Mouse (Mus musculus): ENCODE results near the gene Kcnj6.

Gene Kcnj6

DNA sequence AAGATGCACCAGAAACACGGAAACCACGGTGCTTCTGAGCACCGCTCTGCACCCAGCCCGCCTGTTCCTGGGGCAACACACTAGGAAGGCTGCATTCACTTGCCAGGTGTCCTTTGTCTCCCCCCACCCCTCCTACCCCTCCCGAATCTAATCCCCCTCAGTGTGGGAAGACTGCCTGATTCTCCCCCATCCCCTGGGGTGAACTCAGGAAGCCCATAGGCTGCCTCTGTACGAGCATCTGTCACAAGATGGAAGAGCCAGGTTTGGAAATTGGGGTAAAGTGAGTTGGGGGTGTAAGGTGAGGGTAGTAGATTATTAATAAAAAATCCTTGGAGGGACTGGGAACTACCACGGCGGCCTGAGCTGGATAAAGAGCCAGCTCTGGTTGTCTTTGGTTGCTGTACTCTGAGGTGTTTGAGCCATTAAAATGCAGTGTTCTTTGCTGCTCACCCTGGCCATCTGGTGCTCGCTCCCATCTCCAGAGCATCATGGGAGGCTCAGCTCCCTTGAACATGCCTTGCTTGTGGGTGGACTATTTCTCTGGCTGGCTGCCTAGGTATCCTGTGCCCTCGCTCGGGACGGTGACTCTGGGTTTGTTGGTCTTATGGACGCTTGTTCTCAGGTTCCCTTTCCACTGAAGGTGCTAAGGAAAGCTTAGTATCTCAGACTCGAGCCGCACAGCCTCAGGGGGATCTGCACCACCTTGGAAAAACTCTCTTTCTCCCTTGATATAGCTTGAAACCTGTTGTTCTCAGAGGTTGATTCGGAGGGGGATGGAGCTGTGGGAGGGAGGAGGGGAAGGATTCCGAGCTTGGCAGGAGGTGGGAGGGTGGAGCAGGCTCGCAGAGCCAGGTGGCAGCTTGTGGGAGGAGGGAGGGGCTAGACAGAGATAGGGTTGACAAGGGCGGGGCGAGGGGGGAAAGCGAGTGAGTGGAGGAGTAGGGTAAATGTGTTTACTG is 65.9 kb downstream of the Kcnj6 start:
- DNase-seq (ENCODE audit: low spot score in 2 of 2), result peak; percentile 32 to 43

DNA sequence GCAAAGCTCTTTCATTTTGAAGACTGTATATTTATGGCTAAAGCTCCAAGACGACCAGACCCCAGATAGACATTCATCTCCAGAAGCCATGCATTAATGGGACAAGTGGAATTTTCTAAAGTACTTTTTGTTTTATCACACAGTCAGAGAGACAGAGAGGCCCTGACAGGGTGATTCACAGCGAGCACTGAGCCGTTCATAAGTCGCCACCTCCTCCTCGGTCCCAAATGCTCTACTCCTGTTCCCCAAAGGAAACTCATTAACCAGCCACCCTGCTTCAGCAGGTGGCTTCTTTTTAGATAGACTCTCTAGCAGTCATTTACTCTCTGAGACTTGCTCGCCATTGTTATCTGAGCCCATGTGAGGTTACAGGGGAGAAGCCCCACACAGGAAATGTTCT is 72.1 kb downstream of the Kcnj6 start:
- no peak for DNase-seq (ENCODE audit: low spot score in 2 of 2)

GRCm38 (mm10) chr16:94919177-94919576 is 78.3 kb downstream of the Kcnj6 start:
- DNase-seq (ENCODE audit: low spot score in 2 of 2), result no peak

GRCm38 (mm10) chr16:94906026-94906425 is 91.5 kb downstream of the Kcnj6 start:
- DNase-seq (ENCODE audit: low spot score in 2 of 2), result no peak

DNA sequence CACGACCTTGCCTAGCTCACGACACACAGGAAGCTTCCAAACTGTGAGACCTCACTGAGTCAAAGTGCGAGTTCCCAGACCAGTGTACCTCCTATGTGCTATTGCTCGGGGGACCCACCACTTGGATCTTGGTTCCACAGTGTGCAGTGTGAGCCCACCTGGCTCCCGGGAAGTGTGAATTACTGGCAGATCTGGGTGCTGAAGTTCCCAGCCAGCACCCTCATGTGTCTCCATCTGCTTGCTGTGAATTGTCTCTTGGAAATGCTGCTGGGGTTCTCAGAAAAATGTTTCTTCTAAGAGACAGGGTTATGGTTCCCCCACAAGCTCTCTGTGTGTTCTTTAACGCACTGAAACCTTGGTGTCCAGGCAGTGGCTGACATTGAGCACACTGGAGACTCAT is 98.7 kb downstream of the Kcnj6 start:
- DNase-seq (ENCODE audit: low spot score in 2 of 2), result no peak

DNA sequence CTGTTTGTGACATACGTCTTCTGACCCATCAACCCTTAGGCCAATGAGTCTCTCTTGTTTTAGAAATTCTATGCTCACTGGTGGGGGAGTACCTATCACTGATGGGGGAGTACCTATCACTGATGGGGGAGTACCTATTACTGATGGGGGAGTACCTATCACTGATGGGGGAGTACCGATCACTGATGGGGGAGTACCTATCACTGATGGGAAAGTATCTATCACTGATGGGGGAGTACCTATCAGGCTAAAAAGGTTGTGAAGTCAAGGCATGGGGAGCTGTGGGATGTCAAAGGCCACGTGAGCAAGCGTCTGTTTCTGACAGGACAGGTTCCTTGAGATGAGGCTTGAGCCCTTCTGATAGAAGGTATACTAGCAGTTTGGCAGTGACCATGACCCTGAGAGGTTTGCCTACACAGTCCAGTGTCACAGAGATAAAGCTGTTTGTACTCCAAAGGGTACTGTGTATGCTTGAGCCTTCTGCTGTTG is 105.3 kb downstream of the Kcnj6 start:
- no peak for DNase-seq (ENCODE audit: low spot score in 2 of 2)

- DNase-seq (ENCODE audit: low spot score in 2 of 2), result no peak
Measured at GRCm38 (mm10) chr16:94890581-94890980, 106.9 kb downstream of the Kcnj6 start.

DNA sequence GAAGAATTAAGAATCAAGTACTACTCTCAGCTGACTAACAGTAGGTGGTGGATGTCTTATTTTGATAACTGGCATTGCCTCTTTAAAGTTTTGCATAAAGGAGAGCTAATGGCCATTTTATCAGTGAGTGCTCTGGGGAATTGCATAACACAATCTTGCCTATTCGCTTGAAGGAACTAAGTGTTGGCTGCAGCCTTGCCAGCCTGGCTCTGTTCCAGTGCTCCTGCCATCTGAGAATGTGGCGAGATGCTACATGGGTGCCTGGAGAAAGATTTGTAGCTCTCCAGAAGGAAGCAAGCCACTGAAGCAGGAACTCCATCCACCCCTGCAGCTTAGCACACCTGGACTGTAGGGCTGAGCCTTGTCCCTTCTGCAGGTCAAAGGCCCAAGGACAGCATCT is 107.4 kb downstream of the Kcnj6 start:
- DNase-seq (ENCODE audit: low spot score in 2 of 2), result no peak

GRCm38 (mm10) chr16:94888554-94888953 is 108.9 kb downstream of the Kcnj6 start:
- no peak for DNase-seq (ENCODE audit: low spot score in 2 of 2)

- DNase-seq (ENCODE audit: low spot score in 2 of 2), result no peak
Measured at GRCm38 (mm10) chr16:94886398-94886797, 111.1 kb downstream of the Kcnj6 start.

- no peak for DNase-seq (ENCODE audit: low spot score in 2 of 2)
Measured at GRCm38 (mm10) chr16:94885062-94885461, 112.4 kb downstream of the Kcnj6 start.

DNA sequence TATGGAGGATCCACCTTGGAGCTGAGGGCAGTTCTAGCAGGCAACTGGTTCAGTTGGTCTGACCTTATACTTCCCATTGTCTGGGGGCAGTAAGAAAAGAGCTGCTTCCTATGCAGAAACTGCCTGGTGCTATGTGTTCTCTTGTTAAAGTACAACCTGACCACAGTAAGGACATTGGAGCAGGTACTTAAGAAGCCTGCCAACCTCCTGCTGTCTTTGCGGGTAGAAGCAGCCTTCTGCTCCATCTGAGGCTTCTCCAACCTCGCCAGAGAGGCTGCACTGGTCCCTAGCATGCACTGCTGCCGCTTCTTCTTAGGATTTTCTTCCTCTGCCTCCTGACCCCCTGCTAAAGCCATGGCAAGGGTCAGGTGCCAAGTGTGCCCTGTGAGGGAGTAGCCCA is 113.6 kb downstream of the Kcnj6 start:
- no peak for DNase-seq (ENCODE audit: low spot score in 2 of 2)

- DNase-seq (ENCODE audit: low spot score in 2 of 2), result no peak
Measured at GRCm38 (mm10) chr16:94883196-94883595, 114.3 kb downstream of the Kcnj6 start.

GRCm38 (mm10) chr16:94882111-94882510 is 115.4 kb downstream of the Kcnj6 start:
- peak in 1 of 2 experiments; percentile 33 for DNase-seq (ENCODE audit: low spot score in 2 of 2)

DNA sequence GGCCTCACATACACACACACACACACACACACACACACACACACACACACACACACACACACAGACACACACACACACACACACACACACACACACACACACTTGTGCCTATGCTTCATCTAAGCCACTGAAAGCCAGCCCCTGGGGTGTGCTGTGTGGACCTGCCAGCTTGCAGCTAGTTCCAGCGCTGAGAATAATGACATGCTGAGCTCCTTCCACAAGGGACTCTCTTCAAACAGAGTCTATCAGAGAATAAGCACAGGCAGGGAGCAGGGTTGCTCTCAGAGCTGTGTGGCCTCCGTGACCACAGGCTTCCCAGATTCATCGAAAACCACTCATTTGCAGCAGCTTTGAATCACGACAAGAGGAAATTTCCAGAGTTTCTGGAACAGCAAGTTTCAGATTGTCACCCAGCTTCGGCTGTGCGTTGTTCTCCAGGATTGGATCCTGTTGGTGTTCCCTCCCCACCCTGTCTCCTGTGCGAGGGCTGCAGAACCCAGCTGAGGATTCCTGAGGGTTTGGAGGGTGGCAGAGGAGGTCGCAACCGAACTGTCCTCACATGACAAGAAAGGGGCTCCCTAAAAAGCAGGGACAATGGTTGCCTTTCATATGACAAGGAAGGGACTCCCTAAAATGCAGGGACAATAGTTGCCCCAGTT is 124.8 kb downstream of the Kcnj6 start:
- DNase-seq (ENCODE audit: low spot score in 2 of 2), result no peak

DNA sequence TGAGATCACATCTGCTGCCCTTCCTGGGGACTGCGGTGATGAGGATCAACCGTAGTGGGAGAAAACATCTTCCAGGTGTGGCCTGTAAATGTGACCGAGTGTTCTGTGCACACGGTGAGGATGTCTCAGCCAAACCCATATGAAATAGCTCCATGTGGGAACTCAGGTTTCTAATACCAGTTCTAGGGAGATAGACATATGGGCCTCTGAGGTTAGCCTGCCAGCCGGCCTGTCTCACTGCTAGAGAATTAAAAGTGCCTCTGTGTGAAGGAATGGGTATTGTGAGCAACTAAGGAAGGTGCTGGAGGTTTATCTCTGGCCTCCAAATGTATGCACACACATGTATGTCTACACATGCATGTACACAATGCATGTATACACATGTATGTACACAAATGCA is 129.1 kb downstream of the Kcnj6 start:
- no peak for DNase-seq (ENCODE audit: low spot score in 2 of 2)

- no peak for DNase-seq (ENCODE audit: low spot score in 2 of 2)
Measured at GRCm38 (mm10) chr16:94866300-94866956, 131.1 kb downstream of the Kcnj6 start.

GRCm38 (mm10) chr16:94865796-94866195 is 131.7 kb downstream of the Kcnj6 start:
- DNase-seq (ENCODE audit: low spot score in 2 of 2), result no peak

- no peak for DNase-seq (ENCODE audit: low spot score in 2 of 2)
Measured at GRCm38 (mm10) chr16:94865101-94865500, 132.4 kb downstream of the Kcnj6 start.

DNA sequence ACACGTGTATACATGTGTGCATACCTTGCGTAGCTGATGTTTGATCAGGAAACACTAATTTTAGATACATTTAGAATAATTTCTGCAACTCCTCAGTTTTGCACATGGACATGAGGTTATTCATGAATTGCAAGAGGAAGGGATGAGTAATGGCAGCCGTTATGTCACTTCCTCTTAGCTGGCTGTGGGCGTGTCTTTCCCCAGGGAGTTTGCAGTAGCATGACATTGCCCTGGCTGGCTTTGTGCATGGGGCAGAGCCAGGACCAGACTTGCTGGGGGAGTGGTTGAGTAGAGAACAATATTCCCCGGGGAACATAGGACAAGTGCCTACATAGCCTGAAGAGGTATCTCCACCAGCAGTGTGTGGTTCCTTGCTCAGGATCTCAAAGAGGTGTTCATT is 134.0 kb downstream of the Kcnj6 start:
- DNase-seq (ENCODE audit: low spot score in 2 of 2), result no peak

GRCm38 (mm10) chr16:94855990-94856389 is 141.5 kb downstream of the Kcnj6 start:
- no peak for DNase-seq (ENCODE audit: low spot score in 2 of 2)

- DNase-seq (ENCODE audit: low spot score in 2 of 2), result no peak
Measured at GRCm38 (mm10) chr16:94852407-94853160, 144.9 kb downstream of the Kcnj6 start.

All from frontal cortex, postnatal 25 days (tissue).